Mouse (Mus musculus): ENCODE measurements around the gene Eps8l2. TPM values are rescaled to one million over a fixed set of nuclear protein-coding genes. Genes with fewer than 3 reads are reported as not detected.

Eps8l2 gene
- total and polyA plus RNA-seq, 3 experiments: 0.33 TPM; not detected in 2

GRCm38 (mm10) chr7:141381068-141381835 is 42.6 kb downstream of the Eps8l2 start:
- Histone ChIP-seq H3K9me3 (replicated peaks) (no peaks in the 10 kb centered on the region), H3K4me3 (ENCODE audit: low read depth, low read length) (no peak overlapping the region), H3K36me3 (replicated peaks) (no peaks in the 10 kb centered on the region), H3K27me3 (ENCODE audit: insufficient read depth, low read length) (no peaks in the 10 kb centered on the region), H3K4me1 (ENCODE audit: insufficient read depth, low read depth, low read length) (peaks cover 60% of the 10 kb centered on the region)
- ATAC-seq (ENCODE audit: extremely low read depth, insufficient number of reproducible peaks, low FRiP score, poor library complexity, severe bottlenecking) (no peak), DNase-seq (ENCODE audit: low spot score) (no peak)
- TF ChIP-seq POLR2AphosphoS5 (IDR thresholded peaks at IDR 0.05; ENCODE audit: insufficient replicate concordance, low read depth, low read length): no peak
- TF ChIP-seq GATA1 (IDR thresholded peaks at IDR 0.05; ENCODE audit: borderline replicate concordance, low read length): no peak
- TF ChIP-seq GATA2 (IDR thresholded peaks at IDR 0.05; ENCODE audit: borderline replicate concordance, low read depth, low read length): no peak
- no peak for TF ChIP-seq CTCF (IDR thresholded peaks at IDR 0.05; ENCODE audit: low read depth, low read length)

- Histone ChIP-seq H3K4me1 (ENCODE audit: insufficient read depth, low read depth, low read length) (peaks cover 83% of the 10 kb centered on the region), H3K36me3 (replicated peaks) (no peaks in the 10 kb centered on the region), H3K4me3 (ENCODE audit: low read depth, low read length) (no peak overlapping the region; the same call in 1 of the 2 replicates), H3K27me3 (ENCODE audit: insufficient read depth, low read length) (no peaks in the 10 kb centered on the region), H3K9me3 (replicated peaks) (no peaks in the 10 kb centered on the region)
- TF ChIP-seq GATA2 (IDR thresholded peaks at IDR 0.05; ENCODE audit: borderline replicate concordance, low read depth, low read length): no peak
- TF ChIP-seq GATA1 (IDR thresholded peaks at IDR 0.05; ENCODE audit: borderline replicate concordance, low read length): no peak
- TF ChIP-seq CTCF (IDR thresholded peaks at IDR 0.05; ENCODE audit: low read depth, low read length): no peak
- no peak for TF ChIP-seq POLR2AphosphoS5 (IDR thresholded peaks at IDR 0.05; ENCODE audit: insufficient replicate concordance, low read depth, low read length)
- no peak for TF ChIP-seq TAL1 (conservative IDR thresholded peaks at IDR 0.05; ENCODE audit: low read depth, low read length)
- DNase-seq (ENCODE audit: low spot score) (no peak), ATAC-seq (ENCODE audit: extremely low read depth, insufficient number of reproducible peaks, low FRiP score, poor library complexity, severe bottlenecking) (no peak)
These were observed 49.3 kb downstream of the Eps8l2 start for GRCm38 (mm10) chr7:141387807-141388486.

GRCm38 (mm10) chr7:141388487-141389109 is 49.9 kb downstream of the Eps8l2 start:
- no peak overlapping the region; the same call in 1 of the 2 replicates for H3K4me3 ChIP-seq (ENCODE audit: low read depth, low read length)
- peak; percentile 69 for ATAC-seq (ENCODE audit: extremely low read depth, insufficient number of reproducible peaks, low FRiP score, poor library complexity, severe bottlenecking)

GRCm38 (mm10) chr7:141390326-141391259 is 51.9 kb downstream of the Eps8l2 start:
- peak overlapping the region; percentile 79; the same call in 1 of the 2 replicates for H3K4me3 ChIP-seq (ENCODE audit: low read depth, low read length)

More at GRCm38 (mm10) chr7:141388487-141389109, 49.9 kb downstream of the Eps8l2 start:
- no peak for DNase-seq (ENCODE audit: low spot score)
- no peaks in the 10 kb centered on the region for H3K9me3 ChIP-seq (replicated peaks)
- no peaks in the 10 kb centered on the region for H3K27me3 ChIP-seq (ENCODE audit: insufficient read depth, low read length)
- peaks cover 2% of the 10 kb centered on the region for H3K36me3 ChIP-seq (replicated peaks)
- peaks cover 82% of the 10 kb centered on the region for H3K4me1 ChIP-seq (ENCODE audit: insufficient read depth, low read depth, low read length)
- TF ChIP-seq CTCF (IDR thresholded peaks at IDR 0.05; ENCODE audit: low read depth, low read length) (no peak), TAL1 (conservative IDR thresholded peaks at IDR 0.05; ENCODE audit: low read depth, low read length) (peak; percentile 69), GATA1 (IDR thresholded peaks at IDR 0.05; ENCODE audit: borderline replicate concordance, low read length) (no peak), GATA2 (IDR thresholded peaks at IDR 0.05; ENCODE audit: borderline replicate concordance, low read depth, low read length) (no peak), POLR2AphosphoS5 (IDR thresholded peaks at IDR 0.05; ENCODE audit: insufficient replicate concordance, low read depth, low read length) (no peak)

GRCm38 (mm10) chr7:141391625-141392551 is 53.2 kb downstream of the Eps8l2 start, which contains the start of gene Taldo1:
Gene Taldo1 (plus strand): TSS chr7:141392199.
- Histone ChIP-seq H3K36me3 (replicated peaks) (peaks cover 24% of the 10 kb centered on the region), H3K27me3 (ENCODE audit: insufficient read depth, low read length) (no peaks in the 10 kb centered on the region), H3K4me3 (ENCODE audit: low read depth, low read length) (peak within 1 kb of the TSS; percentile 79), H3K4me1 (ENCODE audit: insufficient read depth, low read depth, low read length) (peaks cover 85% of the 10 kb centered on the region), H3K9me3 (replicated peaks) (no peaks in the 10 kb centered on the region)
- peak; percentile 83 for DNase-seq (ENCODE audit: low spot score)
- peak; percentile 54 for ATAC-seq (ENCODE audit: extremely low read depth, insufficient number of reproducible peaks, low FRiP score, poor library complexity, severe bottlenecking)
- no peak for TF ChIP-seq CTCF (IDR thresholded peaks at IDR 0.05; ENCODE audit: low read depth, low read length)
- TF ChIP-seq POLR2AphosphoS5 (IDR thresholded peaks at IDR 0.05; ENCODE audit: insufficient replicate concordance, low read depth, low read length): no peak
- no peak for TF ChIP-seq GATA2 (IDR thresholded peaks at IDR 0.05; ENCODE audit: borderline replicate concordance, low read depth, low read length)
- TF ChIP-seq GATA1 (IDR thresholded peaks at IDR 0.05; ENCODE audit: borderline replicate concordance, low read length): no peak
- TF ChIP-seq TAL1 (conservative IDR thresholded peaks at IDR 0.05; ENCODE audit: low read depth, low read length): no peak

More at GRCm38 (mm10) chr7:141390326-141391259, 51.9 kb downstream of the Eps8l2 start:
- Histone ChIP-seq H3K36me3 (replicated peaks) (peaks cover 11% of the 10 kb centered on the region), H3K4me1 (ENCODE audit: insufficient read depth, low read depth, low read length) (peaks cover 85% of the 10 kb centered on the region), H3K27me3 (ENCODE audit: insufficient read depth, low read length) (no peaks in the 10 kb centered on the region), H3K9me3 (replicated peaks) (no peaks in the 10 kb centered on the region)
- DNase-seq (ENCODE audit: low spot score): no peak
- ATAC-seq (ENCODE audit: extremely low read depth, insufficient number of reproducible peaks, low FRiP score, poor library complexity, severe bottlenecking): no peak
- TF ChIP-seq GATA2 (IDR thresholded peaks at IDR 0.05; ENCODE audit: borderline replicate concordance, low read depth, low read length): no peak
- no peak for TF ChIP-seq TAL1 (conservative IDR thresholded peaks at IDR 0.05; ENCODE audit: low read depth, low read length)
- no peak for TF ChIP-seq CTCF (IDR thresholded peaks at IDR 0.05; ENCODE audit: low read depth, low read length)
- TF ChIP-seq POLR2AphosphoS5 (IDR thresholded peaks at IDR 0.05; ENCODE audit: insufficient replicate concordance, low read depth, low read length): no peak
- TF ChIP-seq GATA1 (IDR thresholded peaks at IDR 0.05; ENCODE audit: borderline replicate concordance, low read length): no peak
